In the genomic region with DNA sequence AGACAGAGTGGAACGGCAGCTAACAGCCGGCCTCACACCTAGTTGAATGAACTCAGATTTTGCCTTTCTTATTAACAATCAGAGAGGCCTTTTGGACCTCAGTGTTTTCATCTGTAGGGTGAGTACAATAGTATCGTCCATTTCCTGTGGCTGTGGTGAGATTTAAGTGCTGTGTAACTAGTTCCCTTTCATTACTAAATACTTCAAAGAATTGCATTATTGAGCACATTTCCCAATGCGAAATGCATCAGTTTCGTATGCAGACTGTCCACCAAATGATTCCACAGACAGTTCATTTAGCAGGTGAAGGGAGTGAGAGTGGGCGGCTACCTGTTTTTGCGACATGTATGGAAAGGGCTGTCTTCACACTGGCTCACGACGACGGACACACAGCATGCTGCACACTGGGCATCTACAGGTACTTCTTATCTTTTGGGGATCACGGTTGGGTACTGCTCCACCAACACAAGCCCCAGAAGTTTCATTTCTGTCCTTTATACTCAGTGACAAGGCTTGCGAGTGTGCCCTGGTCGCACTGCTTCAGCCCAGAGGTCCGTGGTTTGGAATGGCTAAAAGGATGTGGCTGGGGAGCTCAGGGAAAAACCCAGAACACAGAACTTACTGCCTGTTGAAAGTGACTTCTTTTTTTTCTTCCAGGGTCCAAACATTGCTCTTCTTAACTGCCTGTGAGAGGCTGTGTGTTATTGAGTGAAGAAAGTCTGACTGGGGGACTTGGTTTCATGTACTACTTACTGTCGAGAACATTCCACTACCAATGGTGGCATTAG, we compare ENCODE assay signal across 29 mouse cellular contexts. TPM values are rescaled to one million over a fixed set of nuclear protein-coding genes. Genes with fewer than 3 reads are reported as not detected.
DNase-seq lines count a peak whose midpoint lies in the region; ATAC-seq and TF ChIP-seq lines count a peak whose summit lies in the region.
"Had no signal": no experiment of that assay in that cellular context is flagged by ENCODE, and none has a peak within 500 bp of the region (broad histone marks: within the 10 kb centered on the region; RNA-seq: fewer than 3 reads in every experiment).

No protein-coding gene starts in this region.

- H3K4me3 ChIP-seq in lung, postnatal 0 days (ENCODE audit: low read depth, low read length), result no peak overlapping the region
- H3K4me3 ChIP-seq: embryonic facial prominence, embryonic 10.5 days; embryonic facial prominence, embryonic 13.5 days; erythroblast, embryonic 14.5 days; forebrain, embryonic 10.5 days; forebrain, embryonic 13.5 days; gastrocnemius, adult 2 months; heart, adult 2 months; hindbrain, embryonic 12.5 days; hindbrain, embryonic 15.5 days had no signal

- no peak overlapping the region for H3K4me2 ChIP-seq in lung, postnatal 0 days (replicated peaks; ENCODE audit: low read depth, low read length)
- H3K4me2 ChIP-seq: embryonic facial prominence, embryonic 13.5 days; forebrain, embryonic 13.5 days; heart, embryonic 11.5 days; hindbrain, embryonic 12.5 days; hindbrain, embryonic 15.5 days had no signal

- H3K36me3 ChIP-seq in lung, postnatal 0 days (ENCODE audit: insufficient read depth, low read length), result no peaks in the 10 kb centered on the region
- H3K36me3 ChIP-seq: embryonic facial prominence, embryonic 10.5 days; embryonic facial prominence, embryonic 13.5 days; forebrain, embryonic 10.5 days; hindbrain, embryonic 12.5 days; hindbrain, embryonic 15.5 days had no signal

- no peak overlapping the region for H3K9ac ChIP-seq in lung, postnatal 0 days (replicated peaks; ENCODE audit: low read depth)
- H3K9ac ChIP-seq: embryonic facial prominence, embryonic 13.5 days; forebrain, embryonic 13.5 days; hindbrain, embryonic 12.5 days; hindbrain, embryonic 15.5 days had no signal

- no peak for TF ChIP-seq CTCF in lung, postnatal 0 days (IDR thresholded peaks at IDR 0.05)

- 86% methylated on average over 15 of the region's 15 CpGs for WGBS in lung, postnatal 0 days

- no peaks in the 10 kb centered on the region for H3K27me3 ChIP-seq in lung, postnatal 0 days (replicated peaks; ENCODE audit: insufficient read depth, low read length)
- H3K27me3 ChIP-seq: embryonic facial prominence, embryonic 13.5 days; forebrain, embryonic 13.5 days; hindbrain, embryonic 12.5 days; hindbrain, embryonic 15.5 days had no signal

- H3K4me1 ChIP-seq in lung, postnatal 0 days (ENCODE audit: insufficient read depth, low read depth, low read length), result no peaks in the 10 kb centered on the region
- H3K4me1 ChIP-seq: embryonic facial prominence, embryonic 13.5 days; forebrain, embryonic 13.5 days; hindbrain, embryonic 15.5 days had no signal

- H3K9me3 ChIP-seq in lung, postnatal 0 days (ENCODE audit: low read length), result no peaks in the 10 kb centered on the region
- H3K9me3 ChIP-seq: embryonic facial prominence, embryonic 10.5 days; embryonic facial prominence, embryonic 13.5 days; forebrain, embryonic 10.5 days; forebrain, embryonic 13.5 days; hindbrain, embryonic 12.5 days; hindbrain, embryonic 15.5 days had no signal

- no peak for TF ChIP-seq EP300 in lung, postnatal 0 days (IDR thresholded peaks at IDR 0.05)

- no peak for ATAC-seq in lung, postnatal 0 days
- peak; percentile 91 for ATAC-seq in granulocyte monocyte progenitor cell, adult 5-6 weeks (replicated peaks; ENCODE audit: poor library complexity, severe bottlenecking)
- ATAC-seq in megakaryocyte progenitor cell, adult 5-6 weeks (replicated peaks; ENCODE audit: poor library complexity), result peak; percentile 79
- ATAC-seq: activated CD4-positive, CD25-positive, alpha-beta regulatory T cell, adult 4 months; forebrain, embryonic 13.5 days; forebrain, embryonic 16.5 days; intestine, postnatal 0 days had no signal

- H3K27ac ChIP-seq in lung, postnatal 0 days (ENCODE audit: low read length), result no peak overlapping the region
- H3K27ac ChIP-seq: embryonic facial prominence, embryonic 10.5 days; embryonic facial prominence, embryonic 13.5 days; forebrain, embryonic 10.5 days; forebrain, embryonic 13.5 days; gastrocnemius, adult 2 months; heart, adult 2 months; hindbrain, embryonic 12.5 days; hindbrain, embryonic 15.5 days had no signal

- peak; percentile 6 for DNase-seq in lung, postnatal 36 days
- no peak for DNase-seq in lung, postnatal 0 days (ENCODE audit: low spot score)
- DNase-seq in ZHBTc4 (ENCODE audit: low read depth, low spot score), result peak; percentile 24
- no peak for DNase-seq in spleen, adult 18-20 months
- DNase-seq in thymus, postnatal 36 days, result no peak
- no peak for DNase-seq in frontal cortex, adult 2 months (ENCODE audit: extremely low spot score in 1 of 2, low spot score in 1 of 2)
- DNase-seq: adrenal gland, adult 8-10 months; adrenal gland, postnatal 25 days; B cell, adult 2 months; cerebellum, adult 11 months; cerebellum, adult 2 months; cerebellum, adult 9-11 months; cerebellum, postnatal 25 days; gastrocnemius, adult 2 months; gastrocnemius, postnatal 14 days; heart, adult 2 months had no signal

RNA-seq across cellular contexts. Expression of a gene that starts 25.6 kb away (rescaled TPM):
- polyA plus RNA-seq in lung, postnatal 0 days (2015; fragmentation: Nextera tagmentation; extraction: Ambion mirVana), result 2.3 and 2.5 TPM in 2 replicates
- total RNA-seq in granulocyte monocyte progenitor cell, adult 5-6 weeks (2014; fragmentation: Nextera tagmentation), result 75.7 and 77.4 TPM in 2 replicates
- 43.9 and 49.9 TPM in 2 replicates for total RNA-seq in granulocyte monocyte progenitor cell, adult 5-6 weeks (2017)
- total RNA-seq in megakaryocyte progenitor cell, adult 5-6 weeks (2015), result 84.9 and 91.5 TPM in 2 replicates
- total RNA-seq in megakaryocyte progenitor cell, adult 5-6 weeks (2017), result 32.5 and 36.9 TPM in 2 replicates
- 1.6 and 2.5 TPM in 2 replicates for polyA plus RNA-seq in frontal cortex, adult 2 months (2012; rRNA removed)

Comparison
In these comparisons a context has a peak if more than half of its experiments do, and no peak if none do; other contexts are left out.
1. DNase-seq: peak in lung, postnatal 36 days (single experiment) and ZHBTc4 (single experiment); none in lung, postnatal 0 days (single experiment), spleen, adult 18-20 months (0 of 2), thymus, postnatal 36 days (0 of 2) and frontal cortex, adult 2 months (0 of 2).